Mouse (Mus musculus) ES-CJ7 (cell line): ENCODE measurements around the gene Brd2.
"Not testable (repeated sequence)": the region's sequence is repeated elsewhere in the genome, so short reads cannot be mapped to it uniquely, and the experiment has no call there.

Experiments used
- DNase-seq: peaks from one replicate; pipeline ENCODE4 v3.0.0; 2011; ENCODE audit warnings: low read depth, low spot score

Brd2 gene

GRCm38 (mm10) chr17:34122188-34122984 lies at the start of gene Brd2:
TSS of gene Brd2 (minus strand) at chr17:34122634.
- DNase-seq: peak; percentile 97

- DNase-seq: peak; percentile 68
These were observed 48.6 kb upstream of the Brd2 start for GRCm38 (mm10) chr17:34170877-34171498.

- DNase-seq: no peak
These were observed 48.0 kb upstream of the Brd2 start for GRCm38 (mm10) chr17:34170487-34170876.

GRCm38 (mm10) chr17:34169279-34169678 lies 46.8 kb upstream of the Brd2 start:
- DNase-seq: peak; percentile 42

- DNase-seq: peak; percentile 46
These were observed 42.7 kb upstream of the Brd2 start for GRCm38 (mm10) chr17:34165033-34165730.

GRCm38 (mm10) chr17:34164202-34164895 lies 41.9 kb upstream of the Brd2 start:
- peak; percentile 65 for DNase-seq

GRCm38 (mm10) chr17:34155534-34155933 lies 33.1 kb upstream of the Brd2 start:
- DNase-seq: no peak

GRCm38 (mm10) chr17:34152923-34153322 lies 30.5 kb upstream of the Brd2 start, which contains the start of gene H2-DMb1:
TSS of gene H2-DMb1 (plus strand) at chr17:34153072.
- peak; percentile 71 for DNase-seq

- DNase-seq: no peak
These were observed 22.5 kb upstream of the Brd2 start for GRCm38 (mm10) chr17:34144960-34145371.

- DNase-seq: not testable (repeated sequence)
These were observed 21.8 kb upstream of the Brd2 start for GRCm38 (mm10) chr17:34144221-34144620.

- no peak for DNase-seq
These were observed 21.0 kb upstream of the Brd2 start for GRCm38 (mm10) chr17:34143461-34143860.

- DNase-seq: peak; percentile 52
These were observed 20.6 kb upstream of the Brd2 start, which contains the start of gene H2-DMb2 for GRCm38 (mm10) chr17:34143033-34143432. TSS of gene H2-DMb2 (plus strand) at chr17:34143307.

- no peak for DNase-seq
These were observed 20.1 kb upstream of the Brd2 start for GRCm38 (mm10) chr17:34142456-34143010.

- no peak for DNase-seq
These were observed 19.0 kb upstream of the Brd2 start for GRCm38 (mm10) chr17:34141448-34141847.

- no peak for DNase-seq
These were observed 17.8 kb upstream of the Brd2 start for GRCm38 (mm10) chr17:34140240-34140639.

GRCm38 (mm10) chr17:34139416-34139815 lies 17.0 kb upstream of the Brd2 start:
- DNase-seq: peak; percentile 78

GRCm38 (mm10) chr17:34138655-34139054 lies 16.2 kb upstream of the Brd2 start:
- no peak for DNase-seq

- no peak for DNase-seq
These were observed 15.2 kb upstream of the Brd2 start for GRCm38 (mm10) chr17:34137601-34138000.

- DNase-seq: peak; percentile 98
These were observed 13.1 kb upstream of the Brd2 start for GRCm38 (mm10) chr17:34135297-34136224.

GRCm38 (mm10) chr17:34134451-34134850 lies 12.0 kb upstream of the Brd2 start:
- DNase-seq: no peak
